Mouse (Mus musculus) forebrain, embryonic 14.5 days (tissue): ENCODE results near the gene Eef1akmt3. TPM values are rescaled to one million over a fixed set of nuclear protein-coding genes. Genes with fewer than 3 reads are reported as not detected.
"Not testable (repeated sequence)": the region's sequence is repeated elsewhere in the genome, so short reads cannot be mapped to it uniquely, and the experiment has no call there.

ENCODE experiments used
- ATAC-seq: fragments of 200-750 bp; cut with Nextera tagmentation; 2 replicates; pipeline ENCODE4 v1.8.0; 2017; ENCODE audit warnings: mild to moderate bottlenecking, moderate library complexity
- DNase-seq: peaks from one replicate; pipeline ENCODE4 v3.0.0-alpha.2; 2015; ENCODE audit warnings: low spot score
- H3K27ac ChIP-seq: fragments of 300-500 bp; sonication (generic); 2 replicates; pipeline ENCODE4 v1.5.1; 2014; ENCODE audit warnings: low read depth, mild to moderate bottlenecking, control low read depth, low read length, moderate library complexity
- H3K27me3 ChIP-seq: fragments of 300-500 bp; sonication (generic); replicated peaks from 2 replicates; pipeline ENCODE4 v1.6.1; 2014; ENCODE audit warnings: low read length, control low read depth, mixed read lengths; ENCODE audit not compliant: control insufficient read depth, insufficient read depth
- H3K36me3 ChIP-seq: fragments of 300-500 bp; sonication (generic); 2 replicates; pipeline ENCODE4 v1.6.1; 2014; ENCODE audit warnings: low read length, control low read depth; ENCODE audit not compliant: control insufficient read depth, insufficient read depth
- H3K4me1 ChIP-seq: fragments of 300-500 bp; sonication (generic); 2 replicates; pipeline ENCODE4 v1.6.1; 2014; ENCODE audit warnings: antibody characterized with exemption, low read length, control low read depth; ENCODE audit not compliant: control insufficient read depth, insufficient read depth
- H3K4me2 ChIP-seq: fragments of 300-500 bp; sonication (generic); 2 replicates; pipeline ENCODE4 v1.6.1; 2014; ENCODE audit warnings: mild to moderate bottlenecking, control low read depth, low read length
- H3K4me3 ChIP-seq: fragments of 300-500 bp; sonication (generic); 2 replicates; pipeline ENCODE4 v1.5.1; 2014; ENCODE audit warnings: low read depth, low read length, control low read depth
- H3K9ac ChIP-seq: fragments of 300-500 bp; sonication (generic); 2 replicates; pipeline ENCODE4 v1.6.1; 2014; ENCODE audit warnings: mild to moderate bottlenecking, low read length, control low read depth, moderate library complexity
- H3K9me3 ChIP-seq: fragments of 300-500 bp; sonication (generic); replicated peaks from 2 replicates; pipeline ENCODE4 v1.6.1; 2016; ENCODE audit warnings: low read length, control low read depth, mixed read lengths; ENCODE audit not compliant: control insufficient read depth
- WGBS: fragments of 180-500 bp; shearing (Covaris S2); extraction: QIAGEN DNeasy Blood & Tissue Kit; methylation state at CpG from one replicate; pipeline ENCODE4 v1.1.7; 2014; 5-methylcytosine and 5-hydroxymethylcytosine counted together
- polyA plus RNA-seq: library from polyadenylated mRNA; unstranded; fragments of >200 nt; fragmentation: Nextera tagmentation; extraction: Ambion mirVana; gene quantifications from 2 replicates; pipeline ENCODE4 v1.2.1, GENCODE M21; 2014

The Eef1akmt3 gene
- polyA plus RNA-seq, 1 experiment from 2014 or later: 0.06 TPM

DNA sequence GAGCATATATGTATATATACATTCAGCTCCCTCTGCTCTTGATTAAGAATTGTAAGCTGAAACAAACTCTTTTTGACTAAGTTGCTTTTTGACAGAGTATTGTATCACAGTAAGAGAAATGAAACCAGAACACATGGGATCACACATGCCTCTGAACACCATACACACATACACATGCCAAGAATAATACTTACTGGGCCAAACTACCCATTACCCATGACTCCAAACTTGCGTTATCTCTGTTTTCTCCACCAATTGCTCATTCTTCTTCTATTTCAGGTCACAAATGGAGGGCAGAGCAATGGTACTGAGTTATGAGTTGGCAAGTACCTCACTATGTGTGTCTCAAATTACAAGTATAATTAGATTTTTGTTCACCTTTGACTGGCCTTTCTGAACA lies 32.7 kb upstream of the Eef1akmt3 start:
- Histone ChIP-seq H3K4me1 (peaks cover 22% of the 10 kb centered on the region), H3K4me3 (no peak overlapping the region), H3K4me2 (no peak overlapping the region), H3K27me3 (no peaks in the 10 kb centered on the region; the same call in 1 of the 2 replicates), H3K9ac (no peak overlapping the region), H3K36me3 (no peaks in the 10 kb centered on the region), H3K9me3 (no peaks in the 10 kb centered on the region), H3K27ac (no peak overlapping the region)
- DNase-seq (no peak), ATAC-seq (no peak)
- 92% methylated on average over 1 of the region's 1 CpGs for WGBS

- not testable (repeated sequence) for H3K27me3 ChIP-seq, H3K9ac ChIP-seq, H3K27ac ChIP-seq, H3K36me3 ChIP-seq, H3K4me2 ChIP-seq, H3K9me3 ChIP-seq, DNase-seq, H3K4me3 ChIP-seq, ATAC-seq
- WGBS: 83% methylated on average over 2 of the region's 2 CpGs
- peaks cover 22% of the 10 kb centered on the region for H3K4me1 ChIP-seq
These were observed 31.7 kb upstream of the Eef1akmt3 start for GRCm38 (mm10) chr10:127072969-127073368.

- peaks cover 16% of the 10 kb centered on the region for H3K4me1 ChIP-seq
- H3K9ac ChIP-seq, ATAC-seq, H3K27me3 ChIP-seq, H3K9me3 ChIP-seq, H3K4me3 ChIP-seq, H3K27ac ChIP-seq, H3K4me2 ChIP-seq, DNase-seq: not testable (repeated sequence)
- H3K36me3 ChIP-seq: peaks cover 15% of the 10 kb centered on the region
- 89% methylated on average over 4 of the region's 4 CpGs for WGBS
These were observed 31.0 kb upstream of the Eef1akmt3 start for GRCm38 (mm10) chr10:127072270-127072669.

DNA sequence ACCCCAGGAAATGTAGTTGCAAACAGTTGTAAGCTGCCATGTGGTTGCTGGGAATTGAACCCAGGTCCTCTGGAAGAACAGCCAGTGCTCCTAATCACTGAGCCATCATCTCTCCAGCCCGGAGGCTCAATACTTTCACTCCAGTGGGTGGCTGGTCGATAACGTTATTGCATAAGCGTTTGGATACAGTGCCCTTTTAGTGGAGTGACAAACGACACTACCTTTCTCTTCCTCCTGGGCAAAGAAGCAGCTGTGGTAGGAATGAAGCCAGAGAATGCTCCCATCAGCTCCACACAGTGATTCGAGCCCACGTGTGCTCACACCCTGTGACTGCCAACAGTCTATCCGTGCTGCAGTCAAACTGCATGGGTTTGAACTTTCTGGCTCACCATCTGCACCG lies 29.9 kb upstream of the Eef1akmt3 start:
- no peak for ATAC-seq
- Histone ChIP-seq H3K9me3 (no peaks in the 10 kb centered on the region), H3K27ac (no peak overlapping the region), H3K27me3 (no peaks in the 10 kb centered on the region; the same call in 1 of the 2 replicates), H3K4me1 (peaks cover 16% of the 10 kb centered on the region), H3K4me2 (peak overlapping the region; percentile 80), H3K9ac (peak overlapping the region; percentile 70), H3K36me3 (peaks cover 25% of the 10 kb centered on the region), H3K4me3 (peak overlapping the region; percentile 59)
- DNase-seq: no peak
- 79% methylated on average over 9 of the region's 9 CpGs for WGBS

GRCm38 (mm10) chr10:127070190-127071121 lies 29.1 kb upstream of the Eef1akmt3 start, which contains the start of gene Tspan31:
Gene Tspan31 (minus strand): TSS chr10:127070264.
- peaks cover 33% of the 10 kb centered on the region for H3K36me3 ChIP-seq
- no peaks in the 10 kb centered on the region for H3K27me3 ChIP-seq
- peak within 1 kb of the TSS; percentile 80 for H3K4me2 ChIP-seq
- peak within 1 kb of the TSS; percentile 85 for H3K27ac ChIP-seq
- H3K9ac ChIP-seq: peak within 1 kb of the TSS; percentile 70
- peak; percentile 99 for DNase-seq
- H3K4me1 ChIP-seq: peaks cover 16% of the 10 kb centered on the region
- ATAC-seq: peak; percentile 94
- H3K9me3 ChIP-seq: no peaks in the 10 kb centered on the region
- 2% methylated on average over 36 of the region's 36 CpGs for WGBS
- peak within 1 kb of the TSS; percentile 59 for H3K4me3 ChIP-seq

GRCm38 (mm10) chr10:127069281-127070189 lies 28.2 kb upstream of the Eef1akmt3 start:
- peak overlapping the region; percentile 85 for H3K27ac ChIP-seq
- H3K4me1 ChIP-seq: peaks cover 22% of the 10 kb centered on the region
- no peaks in the 10 kb centered on the region for H3K9me3 ChIP-seq
- peak; percentile 86 for ATAC-seq
- 4% methylated on average over 30 of the region's 30 CpGs for WGBS
- H3K4me3 ChIP-seq: peak overlapping the region; percentile 59
- peak overlapping the region; percentile 80 for H3K4me2 ChIP-seq
- H3K9ac ChIP-seq: peak overlapping the region; percentile 60
- DNase-seq: peak; percentile 92
- no peaks in the 10 kb centered on the region for H3K27me3 ChIP-seq
- H3K36me3 ChIP-seq: peaks cover 42% of the 10 kb centered on the region

- WGBS: 83% methylated on average over 9 of the region's 9 CpGs
- no peak for DNase-seq
- H3K4me1 ChIP-seq: peaks cover 22% of the 10 kb centered on the region
These were observed 27.2 kb upstream of the Eef1akmt3 start for GRCm38 (mm10) chr10:127068360-127069038.

GRCm38 (mm10) chr10:127066519-127067018 lies 25.3 kb upstream of the Eef1akmt3 start:
- no peak overlapping the region for H3K9ac ChIP-seq
- H3K9me3 ChIP-seq: no peaks in the 10 kb centered on the region
- peaks cover 28% of the 10 kb centered on the region for H3K4me1 ChIP-seq
- no peak for ATAC-seq
- WGBS: 92% methylated on average over 14 of the region's 14 CpGs
- DNase-seq: no peak
- H3K36me3 ChIP-seq: peaks cover 44% of the 10 kb centered on the region
- no peak overlapping the region for H3K27ac ChIP-seq
- no peaks in the 10 kb centered on the region for H3K27me3 ChIP-seq
- no peak overlapping the region for H3K4me3 ChIP-seq
- H3K4me2 ChIP-seq: no peak overlapping the region

More at GRCm38 (mm10) chr10:127068360-127069038, 27.2 kb upstream of the Eef1akmt3 start:
- no peak for ATAC-seq
- Histone ChIP-seq H3K4me3 (peak overlapping the region; percentile 59), H3K27me3 (no peaks in the 10 kb centered on the region), H3K27ac (no peak overlapping the region; the same call in 1 of the 2 replicates), H3K9me3 (no peaks in the 10 kb centered on the region), H3K9ac (peak overlapping the region; percentile 60), H3K36me3 (peaks cover 44% of the 10 kb centered on the region), H3K4me2 (peak overlapping the region; percentile 80)
